ENCODE assay signal across 17 mouse cellular contexts in genomic region chr17:9944513-9944912, GRCm38 (mm10).
A peak's percentile ranks its signal among the peaks of the same experiment; 100 is the strongest.
DNase-seq lines count a peak whose midpoint lies in the region; TF ChIP-seq lines count a peak whose summit lies in the region.
"Had no signal": no experiment of that assay in that cellular context is flagged by ENCODE, and none has a peak within 500 bp of the region (broad histone marks: within the 10 kb centered on the region; RNA-seq: fewer than 3 reads in every experiment).

No protein-coding gene starts in this region.

- no peak overlapping the region for H3K27ac ChIP-seq in left cerebral cortex, adult 2 months
- H3K27ac ChIP-seq: hindbrain, embryonic 10.5 days; macrophage; midbrain, embryonic 15.5 days; neural tube, embryonic 13.5 days had no signal

- TF ChIP-seq CTCF in left cerebral cortex, adult 2 months (IDR thresholded peaks at IDR 0.05) = peak; percentile 16; the same call in 1 of the 2 replicates

- intact Hi-C loops in left cerebral cortex, adult 2 months (cut with DNase I) = no loop called here

- DNase-seq in left cerebral cortex, adult 2 months (ENCODE audit: extremely low spot score in 1 of 2, low spot score in 2 of 2) = no peak
- no peak for DNase-seq in left cerebral cortex, adult 9 months (ENCODE audit: low spot score in 2 of 2)
- DNase-seq in thymus, postnatal 4 days = peak; percentile 32
- DNase-seq in thymus, postnatal 25 days = no peak
- peak; percentile 11 for DNase-seq in NIH3T3 (ENCODE audit: low read depth)
- DNase-seq in c-Kit-positive CD71-positive TER-119-positive erythroid progenitor cells, embryonic 14.5 days (ENCODE audit: low spot score) = no peak
- DNase-seq in right cerebral cortex, postnatal 36 days (ENCODE audit: low spot score in 2 of 2) = no peak
- DNase-seq: cerebellum, adult 9-10 months; forebrain, postnatal 0 days; gastrocnemius, postnatal 25 days; kidney, adult 11 months; spleen, adult 18-20 months had no signal

- H3K4me3 ChIP-seq in left cerebral cortex, adult 2 months = no peak overlapping the region
- H3K4me3 ChIP-seq: heart, embryonic 12.5 days; hindbrain, embryonic 10.5 days; midbrain, embryonic 15.5 days; neural tube, embryonic 13.5 days had no signal

Comparison
In these comparisons a context has a peak if more than half of its experiments do, and no peak if none do; other contexts are left out.
1. DNase-seq: peak in thymus, postnatal 4 days (single experiment) and NIH3T3 (single experiment); none in left cerebral cortex, adult 2 months (0 of 2), left cerebral cortex, adult 9 months (0 of 2), thymus, postnatal 25 days (single experiment), c-Kit-positive CD71-positive TER-119-positive erythroid progenitor cells, embryonic 14.5 days (single experiment) and right cerebral cortex, postnatal 36 days (0 of 2).